Mouse (Mus musculus) olfactory bulb, adult 2 months (tissue): ENCODE results near the gene Chrna4. TPM values are rescaled to one million over a fixed set of nuclear protein-coding genes. Genes with fewer than 3 reads are reported as not detected.

Experiments
- H3K27ac ChIP-seq: fragments of 200-500 bp; 2 replicates; pipeline ENCODE4 v1.5.1; 2012; ENCODE audit warnings: low read depth, low read length; ENCODE audit not compliant: insufficient read depth
- H3K4me1 ChIP-seq: fragments of 200-500 bp; 2 replicates; pipeline ENCODE4 v1.6.1; 2012; ENCODE audit warnings: low read length; ENCODE audit not compliant: control insufficient read depth, insufficient read depth
- H3K4me3 ChIP-seq: fragments of 200-500 bp; 2 replicates; pipeline ENCODE4 v1.5.1; 2012; ENCODE audit warnings: mild to moderate bottlenecking, low read depth, low read length, moderate library complexity; ENCODE audit not compliant: insufficient read depth
- CTCF ChIP-seq: fragments of 200-500 bp; IDR thresholded peaks from 2 replicates; pipeline ENCODE4 v1.5.1; 2012; ENCODE audit warnings: low read depth, mild to moderate bottlenecking, low read length, moderate library complexity; ENCODE audit not compliant: insufficient read depth
- POLR2A ChIP-seq: fragments of 200-500 bp; IDR thresholded peaks from 2 replicates; pipeline ENCODE4 v1.6.1; 2012; ENCODE audit warnings: mild to moderate bottlenecking, low read depth, low read length, moderate library complexity; ENCODE audit not compliant: insufficient read depth
- WGBS: fragments of 180-500 bp; shearing (Covaris S2); methylation state at CpG from one replicate; pipeline ENCODE4 v1.1.7; 2018; 5-methylcytosine and 5-hydroxymethylcytosine counted together
- polyA plus RNA-seq: library from polyadenylated mRNA; stranded (reverse); fragments of >200 nt; gene quantifications from 2 replicates; pipeline ENCODE4 v1.2.4, GENCODE M21; 2012; ENCODE audit warnings: low replicate concordance; ENCODE audit not compliant: missing spikeins, insufficient read depth, insufficient read length

Chrna4 gene
- polyA plus RNA-seq, 1 experiment: not detected

DNA sequence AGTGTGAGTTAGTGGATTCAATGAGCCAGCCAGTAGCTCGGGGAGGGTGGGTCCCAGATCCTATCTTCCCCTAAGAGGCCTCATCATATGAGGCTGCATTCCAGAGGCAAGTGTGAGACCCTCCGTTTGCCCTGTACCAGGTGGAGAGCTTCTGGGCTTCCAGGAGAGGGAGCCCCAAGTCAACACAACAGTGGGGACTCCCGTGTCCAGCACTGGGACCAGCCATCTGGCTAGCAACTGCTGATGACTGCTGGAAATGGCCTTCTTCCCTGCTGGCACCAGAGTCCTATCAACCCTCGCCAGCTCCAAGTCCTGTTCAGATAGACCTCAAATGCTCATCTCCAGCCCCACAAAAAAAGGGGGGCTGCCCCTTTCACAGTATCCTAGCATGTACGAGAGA lies 10.9 kb downstream of the Chrna4 start:
- TF ChIP-seq CTCF (peak; percentile 28; the same call in 1 of the 2 replicates), POLR2A (no peak)
- no peak overlapping the region for H3K27ac ChIP-seq
- WGBS: 67% methylated on average over 5 of the region's 5 CpGs

DNA sequence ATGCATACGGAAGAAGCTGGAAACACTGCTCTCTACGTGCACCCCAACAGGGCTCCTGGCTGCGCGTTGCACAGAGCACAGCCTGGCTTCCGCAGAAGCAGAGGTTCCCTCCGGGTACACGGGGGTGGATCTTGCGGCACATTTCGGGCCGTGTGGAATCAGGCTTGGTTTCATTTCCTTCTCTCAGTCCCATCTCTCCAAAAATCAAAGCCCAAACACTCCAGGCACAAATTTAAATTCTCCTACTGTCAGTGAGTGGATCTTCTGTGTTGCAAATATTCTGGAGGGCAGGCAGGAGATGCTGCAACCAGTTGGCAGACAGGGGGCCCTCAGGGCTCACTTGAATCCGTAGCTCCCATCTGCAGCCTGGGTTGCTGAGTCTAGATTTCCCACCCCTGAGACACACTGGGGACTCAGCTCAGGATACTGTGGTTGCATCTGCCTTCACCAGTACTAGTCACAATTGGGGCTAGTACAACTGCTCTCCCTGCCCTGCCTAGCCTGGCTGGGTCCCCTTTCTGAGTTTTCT lies 11.9 kb downstream of the Chrna4 start:
- Histone ChIP-seq H3K4me3 (no peak overlapping the region), H3K4me1 (no peaks in the 10 kb centered on the region), H3K27ac (no peak overlapping the region)
- TF ChIP-seq CTCF: no peak
- no peak for TF ChIP-seq POLR2A
- WGBS: 70% methylated on average over 11 of the region's 11 CpGs

More for the DNA sequence above, 10.9 kb downstream of the Chrna4 start:
- H3K4me1 ChIP-seq: no peaks in the 10 kb centered on the region
- no peak overlapping the region for H3K4me3 ChIP-seq

DNA sequence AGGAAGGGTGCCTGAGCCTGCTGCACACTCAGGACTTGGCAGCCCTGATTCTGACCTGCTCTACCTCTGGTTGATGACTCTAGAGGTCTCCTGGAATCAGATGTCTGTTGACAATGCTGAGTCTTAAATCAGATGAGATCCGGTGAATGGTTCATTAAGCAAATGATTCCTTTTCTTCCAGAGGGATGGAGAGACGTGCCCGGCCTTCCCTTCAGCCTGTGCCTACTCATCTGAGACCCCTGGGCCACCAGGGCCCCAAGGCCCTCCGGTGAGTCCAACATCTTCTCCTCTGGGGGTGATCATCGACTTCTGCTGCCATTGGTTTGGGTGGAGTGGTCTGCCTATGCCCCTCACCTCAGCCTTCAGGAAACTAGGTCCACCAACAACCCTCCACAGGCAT lies 35.0 kb downstream of the Chrna4 start:
- Histone ChIP-seq H3K4me3 (no peak overlapping the region), H3K27ac (no peak overlapping the region), H3K4me1 (no peaks in the 10 kb centered on the region)
- no peak for TF ChIP-seq CTCF
- no peak for TF ChIP-seq POLR2A
- 77% methylated on average over 5 of the region's 5 CpGs for WGBS

DNA sequence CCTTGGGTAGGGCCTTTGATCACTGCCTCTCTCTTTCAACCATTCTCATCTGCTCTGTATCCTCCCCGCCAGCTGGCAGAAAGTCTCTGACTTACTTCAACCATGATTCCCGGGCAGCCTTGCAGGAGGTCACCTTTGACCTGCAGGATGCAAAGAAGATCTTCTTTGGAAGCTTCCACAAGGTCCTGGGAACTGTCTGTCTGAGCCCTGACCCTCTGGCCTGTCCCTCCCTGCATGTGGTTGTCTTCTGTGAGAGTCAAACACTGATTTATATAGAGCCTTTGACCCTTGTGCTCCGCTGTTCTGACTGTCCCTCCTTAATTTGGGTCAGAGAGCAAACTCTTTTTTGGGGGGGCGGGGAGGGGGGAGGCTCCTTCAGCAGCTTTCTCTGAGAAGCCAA lies 36.3 kb downstream of the Chrna4 start:
- Histone ChIP-seq H3K4me3 (no peak overlapping the region), H3K27ac (no peak overlapping the region), H3K4me1 (no peaks in the 10 kb centered on the region; the same call in 1 of the 2 replicates)
- 77% methylated on average over 4 of the region's 4 CpGs for WGBS
- TF ChIP-seq POLR2A: no peak
- TF ChIP-seq CTCF: no peak

DNA sequence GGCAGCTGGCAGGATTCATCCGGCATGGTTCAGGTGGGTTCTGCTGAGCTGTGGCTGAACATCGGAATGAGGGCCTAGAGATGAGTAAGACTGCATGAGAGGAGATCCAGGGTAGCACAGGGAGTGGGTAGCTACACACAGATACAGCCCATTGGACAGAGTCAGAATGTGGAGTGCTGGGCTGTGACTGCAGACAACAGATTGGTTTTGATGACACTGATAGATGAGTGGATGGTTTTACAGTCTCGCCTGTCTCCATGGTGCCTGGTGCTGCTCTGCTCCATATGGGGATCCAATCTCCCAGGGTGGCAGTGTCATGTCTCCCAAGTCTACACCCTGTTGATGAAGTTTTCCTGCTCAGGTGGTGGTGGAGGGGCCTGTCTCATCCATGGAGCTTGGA lies 46.4 kb downstream of the Chrna4 start:
- H3K4me1 ChIP-seq: no peaks in the 10 kb centered on the region
- 78% methylated on average over 3 of the region's 3 CpGs for WGBS
- no peak overlapping the region for H3K27ac ChIP-seq
- no peak overlapping the region for H3K4me3 ChIP-seq
- TF ChIP-seq POLR2A (no peak), CTCF (no peak)

- WGBS: 3% methylated on average over 5 of the region's 5 CpGs
- no peak overlapping the region for H3K27ac ChIP-seq
- no peaks in the 10 kb centered on the region for H3K4me1 ChIP-seq
- no peak overlapping the region for H3K4me3 ChIP-seq
- TF ChIP-seq POLR2A (no peak), CTCF (no peak; the same call in 1 of the 2 replicates)
Measured at GRCm38 (mm10) chr2:180996436-180996835, 46.9 kb downstream of the Chrna4 start.

- no peak for TF ChIP-seq CTCF
- TF ChIP-seq POLR2A: no peak
- WGBS: 81% methylated on average over 4 of the region's 4 CpGs
- no peak overlapping the region for H3K27ac ChIP-seq
- no peak overlapping the region for H3K4me3 ChIP-seq
- no peaks in the 10 kb centered on the region for H3K4me1 ChIP-seq
Measured at GRCm38 (mm10) chr2:180995457-180995856, 47.9 kb downstream of the Chrna4 start.

DNA sequence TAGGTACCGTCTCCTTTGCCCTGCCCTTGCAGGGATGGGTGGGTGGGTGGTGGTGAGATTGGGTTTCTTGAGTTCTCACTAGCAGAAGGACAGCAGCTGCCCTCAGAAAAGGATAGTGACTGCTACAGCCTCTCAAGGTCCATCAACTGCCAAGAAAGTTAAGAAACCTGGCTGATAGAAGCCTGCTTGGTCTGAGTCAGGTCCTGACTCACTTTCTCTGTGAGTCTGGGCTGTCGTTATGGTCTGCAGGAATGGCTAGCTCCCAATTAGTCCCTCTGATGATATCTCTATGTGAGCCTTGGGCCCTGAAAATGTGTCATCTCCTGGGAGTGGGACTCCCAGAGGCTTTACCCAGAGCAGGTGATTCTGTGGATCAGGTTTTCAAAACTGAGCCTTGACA lies 49.0 kb downstream of the Chrna4 start:
- 79% methylated on average over 2 of the region's 2 CpGs for WGBS

DNA sequence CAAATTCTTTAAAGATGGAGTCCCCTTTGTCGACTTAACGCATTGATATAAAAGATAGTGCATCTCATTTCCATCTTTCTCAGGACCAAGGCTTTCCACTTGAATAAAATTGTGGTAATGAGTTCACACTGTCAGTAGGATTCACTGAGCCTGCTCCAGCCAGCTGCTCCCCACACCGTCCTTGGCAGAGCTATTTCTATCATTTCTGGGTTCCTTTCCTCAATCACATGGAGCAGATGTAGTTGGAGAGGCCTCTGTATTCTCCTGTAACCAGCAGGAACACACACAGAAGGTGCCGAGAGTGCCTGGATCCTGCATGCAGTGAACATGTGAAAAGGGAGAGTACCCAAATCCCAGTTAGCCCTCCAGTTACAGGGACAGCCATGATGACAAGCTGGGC lies 53.0 kb downstream of the Chrna4 start:
- 69% methylated on average over 4 of the region's 4 CpGs for WGBS
- Histone ChIP-seq H3K4me3 (no peak overlapping the region), H3K27ac (no peak overlapping the region), H3K4me1 (peaks cover 3% of the 10 kb centered on the region; the same call in 1 of the 2 replicates)
- TF ChIP-seq CTCF: no peak
- no peak for TF ChIP-seq POLR2A

More for the DNA sequence above, 49.0 kb downstream of the Chrna4 start:
- no peak for TF ChIP-seq CTCF
- TF ChIP-seq POLR2A: no peak
- H3K4me3 ChIP-seq: no peak overlapping the region
- H3K4me1 ChIP-seq: no peaks in the 10 kb centered on the region
- no peak overlapping the region for H3K27ac ChIP-seq

- Histone ChIP-seq H3K4me3 (no peak overlapping the region), H3K27ac (no peak overlapping the region), H3K4me1 (peaks cover 3% of the 10 kb centered on the region; the same call in 1 of the 2 replicates)
- 76% methylated on average over 1 of the region's 1 CpGs for WGBS
- TF ChIP-seq POLR2A (no peak), CTCF (no peak)
Measured at GRCm38 (mm10) chr2:180988948-180989347, 54.4 kb downstream of the Chrna4 start.

DNA sequence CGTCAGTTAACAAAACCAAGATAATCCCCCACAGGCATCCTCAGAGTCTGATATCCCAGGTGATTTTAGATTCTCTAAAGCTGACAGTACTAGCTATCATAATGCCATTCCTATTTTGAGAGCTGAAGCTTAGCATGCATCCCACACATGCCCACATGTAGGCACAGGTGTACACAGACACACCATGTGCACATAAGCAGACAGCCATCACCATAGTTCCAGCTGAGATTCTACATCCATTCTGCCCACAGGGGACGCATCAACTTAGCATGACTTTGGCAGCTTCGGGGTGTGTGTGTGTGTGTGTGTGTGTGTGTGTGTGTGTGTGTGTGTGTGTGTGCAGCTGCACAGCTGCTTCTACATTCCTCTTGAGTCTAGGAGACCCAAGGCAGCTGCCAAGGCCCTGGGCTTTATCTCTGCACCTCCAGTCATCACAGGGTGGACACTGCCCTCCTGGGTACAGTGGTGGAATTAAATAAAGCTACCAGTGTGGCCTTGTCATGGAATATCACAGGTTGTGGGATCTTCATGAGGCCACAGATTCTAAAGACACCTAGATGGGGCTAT lies 54.9 kb downstream of the Chrna4 start:
- no peak overlapping the region for H3K4me3 ChIP-seq
- peaks cover 3% of the 10 kb centered on the region; the same call in 1 of the 2 replicates for H3K4me1 ChIP-seq
- H3K27ac ChIP-seq: no peak overlapping the region
- WGBS: 38% methylated on average over 3 of the region's 3 CpGs
- TF ChIP-seq CTCF (no peak), POLR2A (no peak)
